Mouse (Mus musculus) adrenal gland, postnatal 10 days (tissue): Measurements from ENCODE around the gene Palld. TPM values are rescaled to one million over a fixed set of nuclear protein-coding genes. Genes with fewer than 3 reads are reported as not detected.

ENCODE experiments used
- DNase-seq: peaks from one replicate; pipeline ENCODE4 v3.0.0; 2021; ENCODE audit warnings: mixed read lengths
- total RNA-seq, 2 experiments: library from RNA; stranded (reverse); gene quantifications; 2 replicates each; pipeline ENCODE4 v1.2.3; 2021

Palld gene
- total RNA-seq, 2 experiments from 2014 or later, result 32.3 to 37.3 TPM

GRCm38 (mm10) chr8:61587731-61588130 is 314.8 kb downstream of the Palld start:
- DNase-seq, result no peak

GRCm38 (mm10) chr8:61586529-61586928 is 316.0 kb downstream of the Palld start:
- no peak for DNase-seq

DNA sequence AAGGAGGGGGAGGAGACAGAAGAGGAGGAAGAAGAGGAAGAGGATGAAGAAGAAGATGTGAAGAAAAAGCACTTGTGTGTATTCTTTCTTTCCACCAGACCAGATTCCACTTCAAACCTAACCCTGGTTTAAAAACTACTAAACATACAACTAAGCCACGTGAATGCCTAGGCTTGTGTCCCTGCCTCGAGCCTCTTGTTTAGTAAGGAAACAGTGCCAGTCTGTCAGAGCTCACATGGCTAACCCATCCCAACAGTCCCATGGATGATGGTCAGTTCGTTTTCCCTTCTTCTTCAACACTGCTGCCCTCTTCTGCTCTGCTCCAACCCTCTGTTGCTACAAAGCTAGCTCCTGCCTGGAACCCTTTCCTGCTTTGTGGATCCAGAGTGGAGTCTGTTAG is 316.7 kb downstream of the Palld start:
- no peak for DNase-seq

GRCm38 (mm10) chr8:61584714-61585383 is 317.6 kb downstream of the Palld start:
- no peak for DNase-seq

- DNase-seq, result no peak
Observed at GRCm38 (mm10) chr8:61582547-61582946, 319.9 kb downstream of the Palld start.

- no peak for DNase-seq
Observed at GRCm38 (mm10) chr8:61581259-61581658, 321.2 kb downstream of the Palld start.

DNA sequence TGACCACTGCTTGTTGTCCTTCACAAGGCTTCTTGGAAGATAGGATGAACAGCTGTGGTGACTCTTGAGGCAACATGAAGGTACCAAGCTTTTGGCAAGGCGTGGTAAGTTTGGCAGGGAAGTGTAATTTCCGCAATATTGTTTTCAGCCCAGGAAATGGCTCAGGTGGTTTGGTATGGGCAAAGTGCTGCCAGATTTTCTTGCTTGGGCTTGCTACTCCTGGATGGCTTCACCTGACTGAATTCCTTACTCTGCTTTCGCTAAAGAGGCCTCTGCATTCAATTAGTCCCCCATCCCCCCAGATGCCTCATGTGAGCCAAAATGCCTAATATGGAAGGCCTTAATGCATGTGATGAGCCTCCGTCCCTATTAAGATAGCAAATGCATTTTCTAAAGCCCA is 322.7 kb downstream of the Palld start:
- DNase-seq, result no peak

- DNase-seq, result no peak
Observed at GRCm38 (mm10) chr8:61578754-61579153, 323.7 kb downstream of the Palld start.

DNA sequence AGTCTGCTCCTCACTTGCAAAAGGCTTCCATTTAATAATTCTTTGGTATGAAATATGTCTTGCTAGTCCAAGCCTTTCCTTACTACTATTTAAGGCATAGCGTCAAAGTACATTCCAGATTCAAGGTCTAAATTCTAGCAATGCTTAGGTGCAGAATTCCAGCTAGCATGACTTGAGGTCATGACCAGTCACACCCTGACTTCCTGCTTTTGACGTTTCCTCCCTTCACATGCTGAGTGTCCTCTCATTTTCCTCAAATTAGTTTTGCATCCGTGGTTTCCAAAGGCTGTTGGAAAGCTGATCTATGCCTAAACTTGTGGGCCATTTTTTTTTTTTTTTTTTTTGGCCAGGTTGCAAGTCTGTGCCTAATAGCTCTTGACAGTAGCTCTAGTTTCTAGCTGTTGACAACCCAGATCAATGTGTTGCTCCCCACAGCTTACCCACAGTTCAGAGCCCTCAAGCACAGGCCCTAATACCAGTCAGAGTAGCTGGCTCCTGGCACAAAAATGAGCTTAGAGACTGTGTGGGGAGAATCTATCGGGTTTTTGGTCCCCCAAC is 327.3 kb downstream of the Palld start:
- no peak for DNase-seq

DNA sequence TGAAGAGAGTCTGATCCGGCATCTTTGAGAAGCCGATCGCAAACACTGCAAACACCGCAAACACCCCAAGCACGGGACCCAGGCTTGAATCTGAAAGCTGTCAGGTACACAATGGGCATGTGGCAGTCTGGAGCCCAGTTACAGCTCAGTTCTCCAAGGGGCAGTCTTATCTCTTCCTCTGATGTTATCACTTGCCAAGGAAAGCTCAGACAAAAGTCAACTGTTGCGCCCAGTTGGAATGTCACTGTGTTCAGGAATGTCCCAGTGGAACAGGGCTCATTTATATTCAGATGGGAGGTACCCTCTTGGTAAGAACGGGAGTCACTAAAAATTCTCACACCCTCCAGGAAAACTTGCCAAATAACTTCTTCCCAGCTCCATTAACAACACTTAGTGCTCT is 328.0 kb downstream of the Palld start:
- DNase-seq, result no peak

- no peak for DNase-seq
Observed at GRCm38 (mm10) chr8:61573179-61573937, 329.1 kb downstream of the Palld start.

DNA sequence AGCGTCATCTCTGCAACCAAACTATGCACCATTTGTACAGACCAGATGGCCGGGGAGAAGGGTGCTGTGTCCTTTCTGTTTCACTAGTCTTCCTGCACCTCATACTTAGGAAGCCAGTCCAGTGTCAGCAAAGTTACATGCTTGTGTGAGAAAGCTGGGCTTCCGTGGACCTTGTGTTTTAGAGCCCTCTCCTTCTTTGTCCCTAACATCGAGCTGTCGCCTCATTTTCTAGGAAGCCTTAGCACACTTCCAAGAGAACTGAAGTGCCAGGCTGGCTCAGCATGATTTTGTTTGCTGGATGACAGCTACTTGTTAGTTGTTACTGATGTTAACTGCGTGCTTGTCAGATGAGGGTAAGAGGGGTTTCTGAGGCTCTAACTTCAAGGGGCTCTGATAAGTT is 329.8 kb downstream of the Palld start:
- DNase-seq, result no peak

DNA sequence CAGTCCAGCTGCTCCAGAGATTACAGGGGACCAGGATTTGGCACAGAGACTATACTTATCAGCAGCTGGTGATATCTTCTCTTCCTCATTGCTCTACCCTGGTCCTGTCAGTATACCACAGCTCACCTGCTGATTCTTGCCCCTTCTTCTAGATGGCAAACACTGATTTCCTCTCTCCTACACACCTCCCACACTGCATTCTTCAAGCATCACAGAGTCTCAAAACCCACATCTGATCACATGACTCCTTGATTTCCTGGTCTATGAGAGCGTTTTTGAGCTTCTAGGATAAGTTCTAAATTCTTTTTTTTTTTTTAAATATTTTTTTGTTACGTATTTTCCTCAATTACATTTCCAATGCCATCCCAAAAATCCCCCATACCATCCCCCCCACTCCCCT is 331.9 kb downstream of the Palld start:
- no peak for DNase-seq

DNA sequence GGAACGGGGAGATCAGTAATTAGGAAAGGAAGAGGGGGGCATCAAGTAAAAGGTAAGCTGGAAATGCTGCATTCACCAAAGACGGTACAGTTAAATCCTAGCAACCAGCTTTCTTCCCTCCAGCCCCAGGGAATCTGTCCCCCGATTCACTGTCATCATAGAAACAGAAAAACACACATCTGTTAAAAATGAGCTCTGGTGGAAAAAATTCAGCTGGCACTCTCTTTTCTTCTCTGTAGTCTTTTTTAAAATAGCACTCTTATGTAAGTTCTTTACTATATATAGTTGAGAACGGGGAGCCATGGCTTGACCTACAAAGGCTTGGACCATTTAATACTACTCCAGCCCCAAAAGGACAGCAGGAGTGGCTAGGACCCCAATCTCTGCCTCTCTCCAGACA is 332.8 kb downstream of the Palld start:
- no peak for DNase-seq

- no peak for DNase-seq
Observed at GRCm38 (mm10) chr8:61569211-61569610, 333.3 kb downstream of the Palld start.

GRCm38 (mm10) chr8:61563378-61563777 is 339.1 kb downstream of the Palld start:
- DNase-seq, result no peak

DNA sequence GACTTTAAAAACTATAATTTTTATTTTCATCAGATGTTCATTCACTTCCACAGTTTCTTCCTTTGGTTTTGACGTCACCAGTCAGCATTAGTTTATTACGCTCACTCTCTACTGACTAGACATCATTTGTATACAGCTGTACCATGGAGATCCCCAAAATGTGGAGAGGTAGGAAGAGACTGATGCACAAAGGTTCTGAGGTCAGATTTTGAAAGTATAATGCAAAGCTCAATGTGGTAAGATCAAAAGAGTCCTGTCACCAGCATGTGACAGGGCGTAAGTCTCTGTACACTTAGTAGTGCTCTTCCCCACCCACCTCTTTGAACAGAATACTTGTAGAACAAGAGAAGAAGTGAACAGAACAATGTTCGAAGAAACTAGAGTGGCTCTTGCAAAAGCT is 339.9 kb downstream of the Palld start:
- no peak for DNase-seq

- no peak for DNase-seq
Observed at GRCm38 (mm10) chr8:61561220-61561619, 341.3 kb downstream of the Palld start.

- no peak for DNase-seq
Observed at GRCm38 (mm10) chr8:61559979-61560378, 342.5 kb downstream of the Palld start.

DNA sequence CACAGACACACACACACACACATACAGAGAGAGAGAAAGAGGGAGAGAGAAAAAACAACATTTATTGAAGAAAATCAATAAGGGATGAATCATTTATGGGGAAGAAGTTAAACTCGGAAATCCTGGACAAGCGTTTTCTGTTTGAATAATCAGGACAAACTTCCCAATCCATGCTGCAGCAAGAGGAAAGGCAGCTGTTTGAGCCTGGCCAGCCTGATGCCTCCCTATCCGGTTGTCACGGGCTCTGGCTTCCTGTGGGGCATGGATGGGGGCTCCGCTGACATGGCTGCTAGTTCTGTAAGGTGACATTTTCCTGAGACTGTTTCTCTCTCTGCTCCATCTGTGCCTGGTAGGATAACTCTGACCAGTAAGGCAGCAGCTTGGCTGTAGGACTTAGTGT is 343.0 kb downstream of the Palld start:
- no peak for DNase-seq

- no peak for DNase-seq
Observed at GRCm38 (mm10) chr8:61558051-61558846, 344.2 kb downstream of the Palld start.

DNA sequence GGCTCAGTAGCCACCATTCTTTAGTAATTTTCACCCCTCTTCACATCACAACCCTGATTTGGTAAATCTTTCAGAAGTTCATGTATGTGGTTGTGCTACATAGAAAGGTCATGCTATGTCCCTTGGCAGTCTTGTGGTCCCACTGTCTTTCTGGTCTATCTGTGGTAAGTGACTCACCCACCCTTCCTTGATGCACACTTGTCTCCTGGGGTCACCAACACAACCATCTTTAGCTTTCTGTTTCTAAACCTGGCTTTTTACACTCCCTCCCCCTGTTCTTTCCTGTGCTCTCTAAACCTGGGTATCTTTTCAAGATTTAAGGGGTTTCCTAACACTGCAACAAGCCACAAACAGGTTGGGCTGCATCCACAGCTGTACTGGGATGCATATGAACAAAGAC is 345.5 kb downstream of the Palld start:
- DNase-seq, result no peak

- DNase-seq, result no peak
Observed at GRCm38 (mm10) chr8:61556219-61556618, 346.3 kb downstream of the Palld start.
